Mouse (Mus musculus) G1E (cell line): ENCODE results near the gene Gm17304.

Experiments used
- CTCF ChIP-seq: IDR thresholded peaks from 2 replicates; pipeline ENCODE4 v1.5.1; 2012; ENCODE audit warnings: low read depth, low read length, inconsistent platforms, mixed read lengths
- GATA1 ChIP-seq: IDR thresholded peaks from 2 replicates; pipeline ENCODE4 v1.6.1; 2012; ENCODE audit warnings: borderline replicate concordance, low read length, inconsistent platforms, mixed read lengths
- GATA2 ChIP-seq: IDR thresholded peaks from 2 replicates; pipeline ENCODE4 v1.6.1; 2012; ENCODE audit warnings: low read depth, low read length, inconsistent platforms, borderline replicate concordance
- POLR2AphosphoS5 ChIP-seq: IDR thresholded peaks from 2 replicates; pipeline ENCODE4 v1.6.1; 2012; ENCODE audit warnings: low read depth, low read length, inconsistent platforms; ENCODE audit not compliant: insufficient replicate concordance
- TAL1 ChIP-seq: conservative IDR thresholded peaks from 2 replicates; pipeline ENCODE4 v1.6.1; 2012; ENCODE audit warnings: low read depth, low read length, inconsistent platforms, mixed read lengths

GRCm38 (mm10) chr5:106612151-106612550 is 3.3 kb downstream of the Gm17304 start:
- TF ChIP-seq CTCF = no peak
- TF ChIP-seq GATA1 = no peak
- TF ChIP-seq TAL1 = no peak
- TF ChIP-seq POLR2AphosphoS5 = no peak
- TF ChIP-seq GATA2 = no peak
